18 mouse cellular contexts compared by ENCODE assay signal in genomic region chr11:3789919-3790318, GRCm38 (mm10).
DNase-seq lines count a peak whose midpoint lies in the region; ATAC-seq and TF ChIP-seq lines count a peak whose summit lies in the region.
"Had no signal": no experiment of that assay in that cellular context is flagged by ENCODE, and none has a peak within 500 bp of the region (broad histone marks: within the 10 kb centered on the region; RNA-seq: fewer than 3 reads in every experiment).

No protein-coding gene starts in this region.

- H3K4me3 ChIP-seq in MEL (ENCODE audit: control insufficient read depth in 1 of 2, insufficient read depth in 1 of 2, low read depth in 2 of 2, low read length in 2 of 2), result no peak overlapping the region
- H3K4me3 ChIP-seq in kidney, adult 2 months (ENCODE audit: insufficient read depth, low read depth, low read length), result no peak overlapping the region
- H3K4me3 ChIP-seq in kidney, postnatal 0 days (replicated peaks; ENCODE audit: low read depth, low read length), result no peak overlapping the region
- no peak overlapping the region for H3K4me3 ChIP-seq in midbrain, embryonic 15.5 days
- H3K4me3 ChIP-seq: embryonic facial prominence, embryonic 10.5 days; forebrain, embryonic 13.5 days; gastrocnemius, adult 2 months; hindbrain, embryonic 12.5 days had no signal

- peak; percentile 20 for DNase-seq in MEL (ENCODE audit: low read depth, low spot score)
- DNase-seq in kidney, adult 2 months, result peak; percentile 83
- peak; percentile 8 for DNase-seq in kidney, postnatal 0 days (ENCODE audit: low spot score)
- DNase-seq in kidney, postnatal 36 days, result peak; percentile 58 to 72
- DNase-seq in layer of hippocampus, postnatal 25 days (ENCODE audit: extremely low spot score in 1 of 2, low spot score in 1 of 2), result no peak
- DNase-seq: adrenal gland, adult 8-10 months; adrenal gland, postnatal 36 days; cerebellum, adult 2 months; cerebellum, postnatal 10 days; gastrocnemius, adult 2 months; gastrocnemius, postnatal 25 days; heart, postnatal 10 days; heart, postnatal 4 days had no signal

- no peaks in the 10 kb centered on the region; a peak in 2 of 4 replicates for H3K27me3 ChIP-seq in MEL (ENCODE audit: control insufficient read depth in 1 of 2, insufficient read depth in 2 of 2, low read length in 2 of 2)
- no peaks in the 10 kb centered on the region for H3K27me3 ChIP-seq in kidney, adult 2 months (replicated peaks; ENCODE audit: control insufficient read depth, insufficient read depth, low read length)
- no peaks in the 10 kb centered on the region for H3K27me3 ChIP-seq in kidney, postnatal 0 days (ENCODE audit: insufficient read depth, low read length)
- peaks cover 3% of the 10 kb centered on the region; the same call in 1 of the 2 replicates for H3K27me3 ChIP-seq in midbrain, embryonic 15.5 days (replicated peaks)
- H3K27me3 ChIP-seq: forebrain, embryonic 13.5 days; hindbrain, embryonic 12.5 days had no signal

- TF ChIP-seq EP300 in MEL (IDR thresholded peaks at IDR 0.05; ENCODE audit: low read depth in 1 of 2, low read length in 2 of 2), result no peak

- TF ChIP-seq CTCF in MEL (IDR thresholded peaks at IDR 0.05 in 2 of 3, conservative IDR thresholded peaks at IDR 0.05 in 1 of 3; ENCODE audit: control insufficient read depth in 1 of 3, insufficient read depth in 1 of 3, low read depth in 2 of 3, low read length in 3 of 3, poor library complexity in 1 of 3, severe bottlenecking in 1 of 3), result no peak
- TF ChIP-seq CTCF in kidney, adult 2 months (conservative IDR thresholded peaks at IDR 0.05; ENCODE audit: insufficient read depth, insufficient read length, low read depth, low read length), result no peak
- TF ChIP-seq CTCF in kidney, postnatal 0 days (IDR thresholded peaks at IDR 0.05; ENCODE audit: low read depth), result no peak

- no peaks in the 10 kb centered on the region for H3K4me1 ChIP-seq in MEL (ENCODE audit: control insufficient read depth in 1 of 2, insufficient read depth in 2 of 2, low read length in 2 of 2)
- peaks cover 8% of the 10 kb centered on the region for H3K4me1 ChIP-seq in kidney, adult 2 months (ENCODE audit: control insufficient read depth, insufficient read depth, low read length)
- no peaks in the 10 kb centered on the region for H3K4me1 ChIP-seq in kidney, postnatal 0 days (replicated peaks; ENCODE audit: insufficient read depth, low read length)
- no peaks in the 10 kb centered on the region for H3K4me1 ChIP-seq in midbrain, embryonic 15.5 days
- H3K4me1 ChIP-seq: embryonic facial prominence, embryonic 10.5 days; forebrain, embryonic 13.5 days; hindbrain, embryonic 12.5 days had no signal

- H3K36me3 ChIP-seq in MEL (ENCODE audit: control insufficient read depth in 1 of 2, insufficient read depth in 2 of 2, low read length in 2 of 2), result peaks cover 0 to 5% of the 10 kb centered on the region in 2 experiments; a peak in 1 of 4 replicates
- H3K36me3 ChIP-seq in kidney, adult 2 months (ENCODE audit: control insufficient read depth, insufficient read depth, low read length), result no peaks in the 10 kb centered on the region
- no peaks in the 10 kb centered on the region for H3K36me3 ChIP-seq in kidney, postnatal 0 days (ENCODE audit: insufficient read depth, low read length)
- no peaks in the 10 kb centered on the region for H3K36me3 ChIP-seq in midbrain, embryonic 15.5 days (replicated peaks)
- H3K36me3 ChIP-seq: embryonic facial prominence, embryonic 10.5 days; hindbrain, embryonic 12.5 days had no signal

- H3K4me2 ChIP-seq in kidney, postnatal 0 days (ENCODE audit: low read length), result no peak overlapping the region
- no peak overlapping the region for H3K4me2 ChIP-seq in midbrain, embryonic 15.5 days
- H3K4me2 ChIP-seq: forebrain, embryonic 13.5 days; hindbrain, embryonic 12.5 days had no signal

- no peaks in the 10 kb centered on the region for H3K9me3 ChIP-seq in MEL (replicated peaks; ENCODE audit: insufficient read depth, low read length)
- H3K9me3 ChIP-seq in kidney, postnatal 0 days (replicated peaks; ENCODE audit: low read length), result no peaks in the 10 kb centered on the region
- H3K9me3 ChIP-seq in midbrain, embryonic 15.5 days, result no peaks in the 10 kb centered on the region
- H3K9me3 ChIP-seq: embryonic facial prominence, embryonic 10.5 days; forebrain, embryonic 13.5 days; hindbrain, embryonic 12.5 days had no signal

- TF ChIP-seq RAD21 in MEL (IDR thresholded peaks at IDR 0.05; ENCODE audit: low read depth, low read length), result no peak

- WGBS in kidney, adult 2 months, result 37% methylated on average over 3 of the region's 3 CpGs
- 69% methylated on average over 3 of the region's 3 CpGs for WGBS in kidney, postnatal 0 days
- WGBS in midbrain, embryonic 15.5 days, result 71% methylated on average over 3 of the region's 3 CpGs

- TF ChIP-seq POLR2A in MEL (IDR thresholded peaks at IDR 0.05; ENCODE audit: control insufficient read depth in 1 of 2, insufficient read depth in 1 of 2, low read depth in 1 of 2, low read length in 2 of 2, poor library complexity in 1 of 2), result no peak
- TF ChIP-seq POLR2A in kidney, adult 2 months (IDR thresholded peaks at IDR 0.05; ENCODE audit: low read depth, low read length), result no peak

- ATAC-seq in kidney, postnatal 0 days (replicated peaks; ENCODE audit: low FRiP score, low read depth), result peak; percentile 75
- ATAC-seq in megakaryocyte, adult 5-6 weeks (ENCODE audit: poor library complexity, severe bottlenecking), result no peak
- ATAC-seq in midbrain, embryonic 15.5 days (replicated peaks), result no peak
- ATAC-seq: forebrain, embryonic 13.5 days had no signal

- H3K79me2 ChIP-seq in MEL (ENCODE audit: control insufficient read depth, insufficient read depth, low read length, poor library complexity), result no peaks in the 10 kb centered on the region

- no peak overlapping the region for H3K9ac ChIP-seq in MEL (ENCODE audit: control insufficient read depth, low read depth, low read length, poor library complexity, severe bottlenecking)
- H3K9ac ChIP-seq in kidney, postnatal 0 days (ENCODE audit: low read depth, low read length), result no peak overlapping the region
- no peak overlapping the region for H3K9ac ChIP-seq in midbrain, embryonic 15.5 days
- H3K9ac ChIP-seq: forebrain, embryonic 13.5 days; hindbrain, embryonic 12.5 days had no signal

- no peak overlapping the region for H3K27ac ChIP-seq in MEL (ENCODE audit: control insufficient read depth, low read depth, low read length)
- no peak overlapping the region for H3K27ac ChIP-seq in kidney, adult 2 months (ENCODE audit: insufficient read depth, low read depth, low read length)
- no peak overlapping the region for H3K27ac ChIP-seq in kidney, postnatal 0 days
- H3K27ac ChIP-seq in midbrain, embryonic 15.5 days, result no peak overlapping the region
- H3K27ac ChIP-seq: embryonic facial prominence, embryonic 10.5 days; forebrain, embryonic 13.5 days; gastrocnemius, adult 2 months; hindbrain, embryonic 12.5 days had no signal

TF ChIP-seq in MEL, 35 proteins besides CTCF, POLR2A, EP300 and RAD21:
- no peak for TF ChIP-seq MYB (IDR thresholded peaks at IDR 0.05; ENCODE audit: low read depth, low read length)
- no peak for TF ChIP-seq GABPA (IDR thresholded peaks at IDR 0.05; ENCODE audit: low read depth, low read length)
- TF ChIP-seq NRF1 (IDR thresholded peaks at IDR 0.05; ENCODE audit: insufficient read depth, low read depth, low read length, poor library complexity, severe bottlenecking), result no peak
- no peak for TF ChIP-seq KAT2A (conservative IDR thresholded peaks at IDR 0.05; ENCODE audit: low read depth, low read length)
- no peak for TF ChIP-seq MAZ (IDR thresholded peaks at IDR 0.05; ENCODE audit: low read depth, low read length)
- TF ChIP-seq ZKSCAN1 (IDR thresholded peaks at IDR 0.05; ENCODE audit: low read depth, low read length), result no peak
- no peak for TF ChIP-seq E2F4 (IDR thresholded peaks at IDR 0.05; ENCODE audit: borderline replicate concordance, low read depth, low read length)
- TF ChIP-seq POLR2AphosphoS2 (IDR thresholded peaks at IDR 0.05; ENCODE audit: low read length), result no peak
- TF ChIP-seq JUND (IDR thresholded peaks at IDR 0.05; ENCODE audit: low read depth, low read length), result no peak
- TF ChIP-seq SMC3 (IDR thresholded peaks at IDR 0.05; ENCODE audit: low read depth, low read length), result no peak
- TF ChIP-seq MAFK (IDR thresholded peaks at IDR 0.05; ENCODE audit: borderline replicate concordance, low read depth, low read length), result no peak
- TF ChIP-seq HCFC1 (IDR thresholded peaks at IDR 0.05; ENCODE audit: low read depth, low read length), result no peak
- no peak for TF ChIP-seq MAX (IDR thresholded peaks at IDR 0.05; ENCODE audit: low read length)
- no peak for TF ChIP-seq POLR2AphosphoS5 (IDR thresholded peaks at IDR 0.05; ENCODE audit: borderline replicate concordance, low read depth, low read length)
- no peak for TF ChIP-seq TCF12 (IDR thresholded peaks at IDR 0.05; ENCODE audit: low read depth, low read length)
- TF ChIP-seq NELFE (IDR thresholded peaks at IDR 0.05; ENCODE audit: low read depth, low read length), result no peak

Comparison
In these comparisons a context has a peak if more than half of its experiments do, and no peak if none do; other contexts are left out.
1. DNase-seq: peak in MEL (single experiment), kidney, adult 2 months (single experiment), kidney, postnatal 0 days (single experiment) and kidney, postnatal 36 days (2 of 2); none in layer of hippocampus, postnatal 25 days (0 of 2).